Mouse (Mus musculus) hindbrain, embryonic 11.5 days (tissue): ENCODE measurements around the gene Abat. TPM values are rescaled to one million over a fixed set of nuclear protein-coding genes. Genes with fewer than 3 reads are reported as not detected.

Experiments
- ATAC-seq: fragments of 200-750 bp; cut with Nextera tagmentation; 2 replicates; pipeline ENCODE4 v1.8.0; 2017; ENCODE audit warnings: mild to moderate bottlenecking, moderate TSS enrichment, moderate library complexity; ENCODE audit not compliant: low FRiP score
- DNase-seq: peaks from one replicate; pipeline ENCODE4 v3.0.0-alpha.2; 2015; ENCODE audit warnings: low spot score
- H3K27ac ChIP-seq: fragments of 300-500 bp; sonication (generic); 2 replicates; pipeline ENCODE4 v1.5.1; 2014; ENCODE audit warnings: mild to moderate bottlenecking, low read depth, low read length
- H3K27me3 ChIP-seq: fragments of 300-500 bp; sonication (generic); 2 replicates; pipeline ENCODE4 v1.6.1; 2014; ENCODE audit warnings: mild to moderate bottlenecking, low read length, moderate library complexity, mixed read lengths; ENCODE audit not compliant: control insufficient read depth, insufficient read depth
- H3K36me3 ChIP-seq: fragments of 300-500 bp; sonication (generic); 2 replicates; pipeline ENCODE4 v1.6.1; 2014; ENCODE audit warnings: mild to moderate bottlenecking, low read length, moderate library complexity, mixed read lengths; ENCODE audit not compliant: control insufficient read depth, insufficient read depth
- H3K4me1 ChIP-seq: fragments of 300-500 bp; sonication (generic); replicated peaks from 2 replicates; pipeline ENCODE4 v1.6.1; 2014; ENCODE audit warnings: low read length, mixed read lengths; ENCODE audit not compliant: control insufficient read depth, insufficient read depth
- H3K4me2 ChIP-seq: fragments of 300-500 bp; sonication (generic); replicated peaks from 2 replicates; pipeline ENCODE4 v1.6.1; 2014; ENCODE audit warnings: mild to moderate bottlenecking, low read depth, low read length
- H3K4me3 ChIP-seq: fragments of 300-500 bp; sonication (generic); 2 replicates; pipeline ENCODE4 v1.5.1; 2014; ENCODE audit warnings: low read depth, low read length
- H3K9ac ChIP-seq: fragments of 300-500 bp; sonication (generic); 2 replicates; pipeline ENCODE4 v1.6.1; 2014; ENCODE audit warnings: low read depth, low read length
- H3K9me3 ChIP-seq: fragments of 300-500 bp; sonication (generic); 2 replicates; pipeline ENCODE4 v1.6.1; 2016; ENCODE audit warnings: low read length; ENCODE audit not compliant: control insufficient read depth
- WGBS: fragments of 180-500 bp; shearing (Covaris S2); extraction: QIAGEN DNeasy Blood & Tissue Kit; methylation state at CpG from one replicate; pipeline ENCODE4 v1.1.7; 2014; 5-methylcytosine and 5-hydroxymethylcytosine counted together
- polyA plus RNA-seq: library from polyadenylated mRNA; unstranded; fragments of >200 nt; fragmentation: Nextera tagmentation; extraction: Ambion mirVana; gene quantifications from 2 replicates; pipeline ENCODE4 v1.2.1, GENCODE M21; 2014

Abat gene
- polyA plus RNA-seq, 1 experiment from 2014 or later, result 27.4 TPM

DNA sequence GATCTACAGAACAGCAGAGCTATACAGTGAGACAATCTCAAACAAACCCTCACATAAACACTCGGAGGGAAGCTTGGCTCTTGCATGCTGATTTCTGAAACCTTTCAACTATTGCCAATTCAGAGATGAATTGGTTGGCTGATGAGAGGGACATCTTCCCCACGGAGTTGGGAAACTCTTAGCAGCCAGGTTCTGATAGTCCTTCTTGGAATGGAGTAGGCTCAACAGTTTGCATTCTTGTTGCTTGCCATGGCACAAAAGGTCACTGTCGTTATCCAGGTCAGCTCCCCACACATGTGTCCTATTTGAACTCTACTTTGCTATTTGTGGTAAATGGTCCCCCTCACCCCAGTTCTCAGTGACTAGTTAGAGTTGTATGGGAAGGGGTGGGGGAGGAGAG, 12.1 kb downstream of the Abat start:
- Histone ChIP-seq H3K4me1 (peaks cover 2% of the 10 kb centered on the region; the same call in 1 of the 2 replicates), H3K27ac (no peak overlapping the region), H3K9me3 (no peaks in the 10 kb centered on the region), H3K27me3 (no peaks in the 10 kb centered on the region), H3K36me3 (no peaks in the 10 kb centered on the region), H3K4me3 (no peak overlapping the region), H3K4me2 (no peak overlapping the region), H3K9ac (no peak overlapping the region)
- DNase-seq (no peak), ATAC-seq (no peak)
- 68% methylated on average over 3 of the region's 3 CpGs for WGBS

DNA sequence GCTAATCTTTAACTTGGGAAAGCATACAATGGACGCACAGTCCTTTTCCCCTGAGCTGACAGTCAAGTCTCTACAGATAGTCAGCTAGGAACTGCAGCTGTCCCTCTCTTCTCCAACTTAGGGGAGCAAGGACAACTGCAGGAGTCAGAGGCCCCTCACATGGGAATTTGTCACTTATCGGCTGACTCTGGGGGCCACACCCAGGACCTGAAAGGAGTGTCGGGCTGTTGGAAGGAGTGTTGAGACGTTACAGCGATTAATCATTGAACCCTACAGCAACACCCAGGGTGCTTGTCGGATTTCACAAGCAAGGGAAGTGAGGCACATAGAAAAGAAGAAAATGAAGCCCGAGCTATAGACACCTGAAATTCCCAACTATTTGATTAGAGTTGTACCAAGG, 12.6 kb downstream of the Abat start:
- no peaks in the 10 kb centered on the region for H3K27me3 ChIP-seq
- H3K27ac ChIP-seq, result no peak overlapping the region
- DNase-seq (no peak), ATAC-seq (no peak)
- H3K4me1 ChIP-seq, result peaks cover 2% of the 10 kb centered on the region; the same call in 1 of the 2 replicates
- H3K9me3 ChIP-seq, result no peaks in the 10 kb centered on the region
- no peak overlapping the region for H3K4me2 ChIP-seq
- 62% methylated on average over 7 of the region's 7 CpGs for WGBS
- H3K4me3 ChIP-seq, result no peak overlapping the region
- H3K9ac ChIP-seq, result no peak overlapping the region
- no peaks in the 10 kb centered on the region for H3K36me3 ChIP-seq

DNA sequence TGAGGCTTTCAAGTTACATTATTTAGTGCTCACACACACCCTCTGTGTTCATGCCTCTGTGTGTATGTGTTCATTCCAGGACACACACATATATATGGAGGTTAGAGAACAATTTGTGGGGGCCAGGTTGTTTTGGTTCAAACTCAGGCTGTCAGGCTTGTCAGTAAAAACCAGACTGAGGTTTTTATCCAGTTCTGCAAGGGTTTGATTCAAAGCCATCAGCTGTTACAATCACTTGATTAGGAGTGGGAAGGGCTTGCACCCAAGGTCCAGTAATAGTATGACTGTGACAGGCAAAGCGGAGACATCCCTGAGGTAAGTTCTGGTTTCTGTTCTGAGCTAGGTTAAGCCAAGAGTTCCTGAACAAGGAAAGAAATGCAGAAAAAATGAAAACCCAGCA, 16.2 kb downstream of the Abat start:
- no peak overlapping the region for H3K4me3 ChIP-seq
- H3K4me1 ChIP-seq, result no peaks in the 10 kb centered on the region
- no peak overlapping the region for H3K27ac ChIP-seq
- H3K9ac ChIP-seq, result no peak overlapping the region
- 86% methylated on average over 1 of the region's 1 CpGs for WGBS
- H3K9me3 ChIP-seq, result no peaks in the 10 kb centered on the region
- DNase-seq (no peak), ATAC-seq (no peak)
- no peaks in the 10 kb centered on the region for H3K27me3 ChIP-seq
- no peaks in the 10 kb centered on the region for H3K36me3 ChIP-seq
- H3K4me2 ChIP-seq, result no peak overlapping the region

GRCm38 (mm10) chr16:8530018-8530417, 16.8 kb downstream of the Abat start:
- Histone ChIP-seq H3K9me3 (no peaks in the 10 kb centered on the region), H3K4me3 (no peak overlapping the region), H3K36me3 (no peaks in the 10 kb centered on the region), H3K27me3 (no peaks in the 10 kb centered on the region), H3K27ac (no peak overlapping the region), H3K9ac (no peak overlapping the region), H3K4me2 (no peak overlapping the region), H3K4me1 (no peaks in the 10 kb centered on the region)
- ATAC-seq (no peak), DNase-seq (no peak)
- WGBS, result 81% methylated on average over 14 of the region's 14 CpGs

GRCm38 (mm10) chr16:8532461-8532860, 19.2 kb downstream of the Abat start:
- no peaks in the 10 kb centered on the region for H3K4me1 ChIP-seq
- no peak overlapping the region for H3K4me3 ChIP-seq
- ATAC-seq (no peak), DNase-seq (no peak)
- no peaks in the 10 kb centered on the region for H3K27me3 ChIP-seq
- no peaks in the 10 kb centered on the region for H3K36me3 ChIP-seq
- H3K4me2 ChIP-seq, result no peak overlapping the region
- H3K9ac ChIP-seq, result no peak overlapping the region
- H3K9me3 ChIP-seq, result no peaks in the 10 kb centered on the region
- H3K27ac ChIP-seq, result no peak overlapping the region
- WGBS, result 92% methylated on average over 9 of the region's 9 CpGs

DNA sequence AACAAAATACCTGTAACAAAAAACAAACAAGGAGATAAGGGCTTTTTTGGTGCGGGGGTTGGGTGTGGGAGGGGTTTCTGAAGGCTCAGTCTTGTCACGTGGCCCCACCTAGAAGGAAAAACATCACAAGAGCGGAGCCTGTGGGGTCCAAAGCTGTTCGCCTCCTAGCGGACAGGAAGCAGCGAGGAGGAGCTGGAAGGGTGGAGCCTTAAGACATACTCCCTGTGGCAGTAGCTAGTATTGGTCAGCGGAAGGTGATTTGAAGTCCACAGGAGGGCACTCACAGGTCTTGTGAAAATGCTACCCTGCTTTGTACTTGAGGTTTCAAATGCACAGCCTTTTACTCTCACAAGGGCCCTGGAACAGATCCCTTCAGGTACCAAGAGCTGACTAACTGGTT, 19.7 kb downstream of the Abat start:
- H3K27me3 ChIP-seq, result no peaks in the 10 kb centered on the region
- no peak overlapping the region for H3K9ac ChIP-seq
- H3K4me1 ChIP-seq, result no peaks in the 10 kb centered on the region
- no peak for DNase-seq
- no peak overlapping the region for H3K4me2 ChIP-seq
- no peak for ATAC-seq
- no peak overlapping the region for H3K27ac ChIP-seq
- WGBS, result 68% methylated on average over 7 of the region's 7 CpGs
- no peaks in the 10 kb centered on the region for H3K9me3 ChIP-seq
- H3K36me3 ChIP-seq, result no peaks in the 10 kb centered on the region
- H3K4me3 ChIP-seq, result no peak overlapping the region

DNA sequence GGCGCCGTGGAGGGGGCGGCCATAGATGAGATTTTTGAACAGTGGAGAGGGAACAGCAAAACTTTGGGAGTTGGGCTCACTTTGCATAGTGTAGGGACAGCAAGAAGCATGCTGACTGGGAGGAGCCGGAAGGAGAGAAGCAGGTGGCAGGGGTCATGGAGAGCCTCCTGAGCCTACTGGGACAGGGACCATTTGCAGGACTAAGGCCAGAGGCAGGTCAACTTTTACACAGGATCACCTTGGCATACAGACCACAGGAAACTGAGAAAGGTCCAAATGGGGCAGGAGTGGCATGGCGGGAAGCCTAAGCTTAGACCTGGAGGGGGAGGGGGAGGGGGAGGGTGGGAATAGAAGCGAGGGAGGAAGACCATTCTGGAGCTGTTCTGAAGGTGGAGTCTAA, 20.2 kb downstream of the Abat start:
- H3K9me3 ChIP-seq, result no peaks in the 10 kb centered on the region
- no peaks in the 10 kb centered on the region for H3K27me3 ChIP-seq
- H3K9ac ChIP-seq, result no peak overlapping the region
- H3K4me3 ChIP-seq, result no peak overlapping the region
- H3K4me1 ChIP-seq, result no peaks in the 10 kb centered on the region
- H3K36me3 ChIP-seq, result no peaks in the 10 kb centered on the region
- ATAC-seq (no peak), DNase-seq (no peak)
- 88% methylated on average over 6 of the region's 6 CpGs for WGBS
- H3K27ac ChIP-seq, result no peak overlapping the region
- H3K4me2 ChIP-seq, result no peak overlapping the region

GRCm38 (mm10) chr16:8534466-8535200, 21.4 kb downstream of the Abat start:
- Histone ChIP-seq H3K9me3 (no peaks in the 10 kb centered on the region), H3K4me3 (no peak overlapping the region), H3K36me3 (no peaks in the 10 kb centered on the region), H3K27me3 (no peaks in the 10 kb centered on the region), H3K9ac (no peak overlapping the region), H3K4me2 (no peak overlapping the region), H3K4me1 (no peaks in the 10 kb centered on the region), H3K27ac (no peak overlapping the region)
- 88% methylated on average over 11 of the region's 11 CpGs for WGBS
- DNase-seq (no peak), ATAC-seq (no peak)

DNA sequence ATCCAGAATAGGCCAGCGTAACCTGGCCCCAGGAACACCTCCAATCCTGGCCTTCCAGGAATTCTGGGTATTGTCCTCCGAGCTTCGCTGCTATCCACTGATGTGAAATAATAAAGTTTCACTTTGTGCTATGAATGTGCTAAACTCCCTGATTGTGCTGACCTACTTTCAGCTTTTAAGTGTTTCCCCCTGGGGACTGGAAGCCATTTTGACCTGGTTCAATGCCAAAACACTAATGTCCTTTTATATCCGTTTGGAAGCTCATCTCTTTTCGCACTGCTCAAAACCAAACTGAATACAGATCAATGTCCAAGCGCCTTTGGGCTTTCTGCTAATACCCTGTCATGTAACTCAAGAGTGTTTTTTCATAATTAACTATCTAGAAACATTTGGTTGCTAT, 22.2 kb downstream of the Abat start:
- H3K4me3 ChIP-seq, result no peak overlapping the region
- no peak overlapping the region for H3K4me2 ChIP-seq
- no peaks in the 10 kb centered on the region for H3K4me1 ChIP-seq
- H3K9ac ChIP-seq, result no peak overlapping the region
- no peaks in the 10 kb centered on the region for H3K9me3 ChIP-seq
- no peaks in the 10 kb centered on the region for H3K27me3 ChIP-seq
- no peaks in the 10 kb centered on the region for H3K36me3 ChIP-seq
- DNase-seq (no peak), ATAC-seq (no peak)
- 91% methylated on average over 6 of the region's 6 CpGs for WGBS
- no peak overlapping the region for H3K27ac ChIP-seq
